Mouse (Mus musculus) right cerebral cortex, adult 2 months (tissue): Measurements from ENCODE around the gene Fam193a.

Source experiments
- DNase-seq, 2 experiments: peaks; one replicate each; pipeline ENCODE4 v3.0.0; 2021 to 2022; ENCODE audit warnings: low spot score in 2 of 2

Gene Fam193a

GRCm38 (mm10) chr5:34520458-34521209 is 150.9 kb downstream of the Fam193a start:
- DNase-seq: no peak

DNA sequence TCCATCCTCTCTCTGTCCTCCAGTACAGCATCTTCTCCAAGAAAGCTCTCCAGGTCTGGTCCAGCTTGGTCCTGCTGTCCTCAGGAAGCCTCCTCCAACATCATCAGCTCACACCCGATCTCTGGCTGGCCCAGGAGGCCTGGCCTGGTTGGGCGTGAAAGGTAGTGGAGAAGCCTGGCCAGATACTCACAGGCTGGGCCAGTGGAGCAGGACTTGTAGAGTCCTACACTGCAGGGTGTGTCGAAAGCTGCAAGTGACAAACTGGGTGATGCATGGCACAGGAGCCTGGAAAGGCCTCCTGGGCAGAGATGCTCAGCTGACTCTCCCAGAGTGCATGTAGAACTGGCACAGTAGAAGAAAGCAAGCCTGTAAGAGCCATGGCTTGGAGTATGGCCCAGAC is 151.6 kb downstream of the Fam193a start:
- DNase-seq: no peak

DNA sequence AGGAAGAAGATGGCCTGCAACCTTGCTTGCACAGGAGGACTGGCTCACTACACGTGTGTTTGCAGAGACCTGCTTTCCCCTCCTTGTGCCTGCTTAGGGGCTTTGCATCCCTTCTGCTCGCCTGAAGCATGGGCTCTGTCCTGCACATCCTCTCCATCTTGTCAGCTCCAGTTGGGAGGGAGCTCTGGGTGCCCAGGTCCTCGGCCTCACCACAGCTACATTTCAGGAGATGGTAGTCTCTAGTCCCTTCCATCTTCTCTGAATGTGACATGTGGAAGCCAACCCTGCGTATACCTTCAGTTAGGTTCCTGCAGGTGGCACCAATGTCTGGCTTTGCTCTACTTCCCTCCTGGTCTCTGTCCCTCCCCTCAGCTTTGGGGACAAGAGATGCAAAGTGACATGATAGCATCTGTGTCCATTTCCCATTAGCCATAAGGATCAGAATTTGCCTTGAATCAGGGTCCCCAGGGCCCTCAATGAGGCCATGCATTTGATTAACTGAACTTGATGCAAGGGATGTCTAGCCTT is 154.3 kb downstream of the Fam193a start:
- no peak for DNase-seq

GRCm38 (mm10) chr5:34524511-34524910 is 154.8 kb downstream of the Fam193a start:
- DNase-seq: no peak

- DNase-seq: peak; percentile 70 to 82
These were observed 156.1 kb downstream of the Fam193a start, which contains the start of gene Sh3bp2 for GRCm38 (mm10) chr5:34525663-34526476. Sh3bp2 (plus strand) TSS chr5:34525838.

DNA sequence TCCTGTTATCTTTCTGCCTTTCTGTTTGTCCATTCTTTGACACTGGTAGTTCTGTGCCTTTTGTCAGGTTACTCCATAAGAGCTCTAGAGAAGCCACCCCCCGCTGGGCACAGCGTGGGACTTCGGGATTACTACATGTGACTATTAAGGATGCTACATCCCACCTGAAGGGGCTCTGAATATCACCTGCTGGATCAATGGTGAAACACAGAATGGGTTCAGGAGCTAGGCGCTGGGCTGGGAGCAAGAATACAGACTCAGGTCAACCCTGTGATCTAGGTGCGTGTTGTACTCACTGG is 156.7 kb downstream of the Fam193a start:
- no peak for DNase-seq

DNA sequence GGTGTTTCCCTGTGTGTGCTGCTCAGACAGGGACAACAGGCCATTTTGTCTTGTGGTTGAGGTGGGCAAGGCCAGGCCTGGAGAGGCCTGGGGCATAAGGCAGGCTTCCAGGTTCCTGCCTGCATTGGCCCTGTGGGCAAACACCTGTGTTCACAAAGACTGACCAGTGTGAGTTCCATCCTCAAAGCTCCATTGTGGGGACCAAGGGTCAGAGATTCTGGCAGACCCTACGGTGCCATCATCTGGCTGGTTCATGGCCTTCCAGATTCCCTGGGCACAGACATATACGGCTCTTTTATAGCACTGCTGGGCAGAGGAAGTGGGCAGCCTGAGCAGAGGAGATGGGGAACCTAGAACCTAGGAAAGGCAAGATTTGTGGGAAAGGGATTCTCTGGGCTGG is 157.6 kb downstream of the Fam193a start:
- DNase-seq: no peak

DNA sequence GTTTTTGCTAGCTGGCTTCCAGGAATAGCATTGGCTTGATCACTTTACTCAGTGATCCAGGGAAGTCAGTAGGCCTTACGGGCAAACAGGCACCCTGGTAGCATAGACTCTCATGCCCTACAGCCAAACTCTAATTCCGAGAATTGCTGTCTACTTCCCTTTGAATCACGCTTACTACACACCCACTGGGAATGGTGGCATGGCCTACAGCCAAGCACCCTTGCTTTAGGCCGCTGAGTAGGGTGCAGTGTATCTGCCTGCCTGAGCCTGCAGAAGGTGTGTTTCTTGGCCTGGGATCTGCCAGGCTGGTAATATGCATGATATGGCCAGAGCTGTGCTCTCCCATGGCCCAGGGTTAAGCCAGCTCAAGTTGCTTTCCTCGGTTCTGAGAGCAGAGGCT is 159.0 kb downstream of the Fam193a start:
- no peak for DNase-seq

DNA sequence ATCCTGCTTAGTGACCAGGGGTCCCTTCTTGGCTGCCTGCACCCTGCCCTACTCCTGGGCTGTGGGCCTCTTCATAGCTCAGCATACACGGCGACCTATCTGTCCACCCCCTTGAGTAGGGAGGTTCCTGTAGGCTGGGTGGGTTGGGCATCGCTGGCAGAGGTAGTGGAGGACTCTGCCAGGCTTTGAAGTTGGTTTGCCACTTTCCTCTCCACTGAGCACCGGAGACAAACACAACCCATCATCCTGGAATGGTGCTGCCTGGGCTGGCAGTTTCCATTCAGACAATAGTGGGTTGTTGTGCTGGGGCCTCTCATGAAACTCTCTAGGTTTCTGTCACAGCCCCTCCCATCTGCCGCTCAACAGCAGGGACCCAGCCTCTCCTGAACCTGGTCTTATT is 160.4 kb downstream of the Fam193a start:
- no peak for DNase-seq

GRCm38 (mm10) chr5:34530687-34531086 is 161.0 kb downstream of the Fam193a start:
- no peak for DNase-seq

DNA sequence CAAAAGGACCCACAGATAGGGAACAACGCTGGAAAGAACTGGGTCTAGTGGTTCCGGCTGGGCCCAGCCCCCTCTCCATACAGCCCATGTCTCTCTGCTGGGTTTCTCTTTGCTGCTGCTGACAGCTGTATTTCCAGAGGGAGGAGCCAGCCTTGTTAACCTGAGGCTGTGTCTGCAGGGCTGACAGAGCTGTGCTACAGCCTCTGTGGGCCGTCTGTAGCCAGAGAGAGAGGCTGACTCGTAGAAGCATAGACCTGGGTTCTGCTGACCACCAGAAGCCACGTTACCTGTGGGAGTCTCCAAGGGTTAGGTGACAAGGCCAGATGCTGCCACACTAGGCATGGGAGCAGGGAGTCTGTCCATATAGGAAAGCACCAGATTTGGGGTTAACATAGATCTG is 163.3 kb downstream of the Fam193a start:
- DNase-seq: no peak

DNA sequence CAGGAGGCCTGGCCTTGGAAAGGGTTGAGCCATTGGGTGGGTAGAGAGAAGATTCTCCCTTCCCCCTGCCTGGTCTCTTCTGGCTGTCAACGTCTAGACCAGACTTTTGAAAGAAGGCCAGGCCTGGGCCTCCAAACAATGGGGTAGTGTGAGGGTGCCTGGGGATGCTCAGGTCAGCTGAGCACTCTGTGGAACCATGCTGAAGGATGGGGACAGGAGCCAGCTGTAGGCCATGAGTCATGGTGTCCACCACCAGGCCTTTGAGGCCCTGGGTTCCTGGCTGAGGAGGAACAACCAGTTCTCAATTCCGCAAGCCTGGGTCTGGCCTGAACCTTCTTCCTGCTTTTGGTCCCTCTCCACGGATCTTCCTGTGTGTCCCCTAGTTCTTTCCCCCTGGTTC is 164.1 kb downstream of the Fam193a start:
- DNase-seq: no peak

GRCm38 (mm10) chr5:34534776-34535581 is 165.2 kb downstream of the Fam193a start:
- DNase-seq: no peak

GRCm38 (mm10) chr5:34535831-34536230 is 166.1 kb downstream of the Fam193a start:
- no peak for DNase-seq
